Mouse (Mus musculus): ENCODE measurements around the gene Zfp169. TPM values are rescaled to one million over a fixed set of nuclear protein-coding genes. Genes with fewer than 3 reads are reported as not detected.

Gene Zfp169
- polyA plus RNA-seq, 1 experiment from 2014 or later: 7.9 TPM

- no peaks in the 10 kb centered on the region for H3K4me1 ChIP-seq (replicated peaks; ENCODE audit: control insufficient read depth, insufficient read depth, low read length)
- H3K36me3 ChIP-seq (ENCODE audit: control insufficient read depth, insufficient read depth, low read length): no peaks in the 10 kb centered on the region
- DNase-seq (ENCODE audit: low spot score): no peak
- H3K9me3 ChIP-seq (ENCODE audit: control insufficient read depth, low read length): no peaks in the 10 kb centered on the region
- WGBS: 80% methylated on average over 5 of the region's 5 CpGs
- H3K9ac ChIP-seq (ENCODE audit: low read depth, low read length): no peak overlapping the region
- no peak overlapping the region for H3K27ac ChIP-seq (ENCODE audit: low read depth, low read length)
- no peak overlapping the region for H3K4me2 ChIP-seq (replicated peaks; ENCODE audit: low read depth, low read length)
- H3K4me3 ChIP-seq (ENCODE audit: low read depth, low read length): no peak overlapping the region
- H3K27me3 ChIP-seq (ENCODE audit: control insufficient read depth, insufficient read depth, low read length): no peaks in the 10 kb centered on the region
- no peak for ATAC-seq (ENCODE audit: low FRiP score)
Observed at GRCm38 (mm10) chr13:48438321-48438720, 74.9 kb downstream of the Zfp169 start.

MicroRNAs within 50 kb of the gene (microRNA counts, 519-probe panel; counts per million panel counts)
- microRNA mmu-let-7a (6,528 counts per million, percentile 92 among the panel's probes with 10 or more counts), microRNA mmu-let-7d (5,349 counts per million, percentile 77 among the panel's probes with 10 or more counts), microRNA mmu-let-7f (5,052 counts per million, percentile 68 among the panel's probes with 10 or more counts)

Other genes with a start within 250 kb of the Zfp169 start
- gene A830005F24Rik, start 119 bp upstream of the Zfp169 start, polyA plus RNA-seq (2014; fragmentation: Nextera tagmentation; extraction: Ambion mirVana): 3.0 and 4.6 TPM in 2 replicates
- 12.2 and 12.5 TPM in 2 replicates for gene Ptpdc1, start 112.2 kb upstream of the Zfp169 start, polyA plus RNA-seq (2014; fragmentation: Nextera tagmentation; extraction: Ambion mirVana)
- 0.83 and 1.3 TPM in 2 replicates for gene Barx1, start 149.5 kb upstream of the Zfp169 start, polyA plus RNA-seq (2014; fragmentation: Nextera tagmentation; extraction: Ambion mirVana)